ENCODE assay signal across 12 mouse cellular contexts in the genomic region with DNA sequence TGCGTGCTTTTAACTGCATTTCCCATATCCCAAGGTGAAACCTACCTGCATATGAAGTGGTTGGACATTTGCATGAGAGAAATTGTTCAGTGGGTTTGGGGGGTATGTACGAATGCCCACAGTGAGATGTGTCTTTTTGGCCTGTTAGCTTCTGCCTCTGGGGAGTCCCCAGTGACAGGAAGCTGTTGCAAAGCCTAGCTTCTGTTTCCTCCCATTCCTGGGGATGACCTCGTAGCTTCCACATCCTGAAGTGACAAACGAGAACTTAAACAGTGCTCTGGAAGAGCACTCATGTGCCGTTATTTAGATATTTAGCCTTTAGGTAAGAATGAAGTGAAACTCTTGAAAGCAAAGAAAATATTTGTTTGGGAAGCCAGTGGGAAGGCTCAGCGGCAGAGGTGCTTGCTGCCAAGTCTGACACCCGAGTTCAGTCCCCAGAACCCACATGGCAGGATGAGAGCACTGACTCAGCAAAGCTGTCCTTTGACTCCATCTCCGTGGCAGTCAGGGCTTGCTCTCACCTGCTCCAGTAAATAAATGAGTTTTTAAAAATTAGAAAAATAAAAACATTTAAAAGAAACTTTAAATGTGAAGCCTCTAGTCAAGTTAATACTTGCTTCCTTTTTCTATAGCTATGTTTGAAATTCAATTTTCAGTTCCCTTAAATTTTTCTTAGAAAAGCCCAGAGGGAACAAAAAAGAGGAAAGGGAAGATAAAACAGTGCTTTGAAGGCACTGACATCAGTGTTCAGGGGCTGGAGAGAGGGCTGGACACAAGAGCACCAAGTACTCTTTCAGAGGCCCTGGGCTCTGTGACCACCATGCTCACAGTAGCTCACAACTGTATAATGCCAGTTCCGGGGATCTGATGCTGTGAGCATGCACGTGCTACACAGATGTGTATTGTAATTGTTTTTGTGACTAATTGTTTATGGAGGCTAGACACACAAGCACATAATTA. TPM values are rescaled to one million over a fixed set of nuclear protein-coding genes. Genes with fewer than 3 reads are reported as not detected.
DNase-seq lines count a peak whose midpoint lies in the region; ATAC-seq and TF ChIP-seq lines count a peak whose summit lies in the region.
"Had no signal": no experiment of that assay in that cellular context is flagged by ENCODE, and none has a peak within 500 bp of the region (broad histone marks: within the 10 kb centered on the region; RNA-seq: fewer than 3 reads in every experiment).

No protein-coding gene starts in this region.

- no peak overlapping the region for H3K4me3 ChIP-seq in heart, embryonic 16.5 days (ENCODE audit: low read length)
- no peak overlapping the region for H3K4me3 ChIP-seq in heart, embryonic 10.5 days
- no peak overlapping the region for H3K4me3 ChIP-seq in small intestine, adult 2 months (ENCODE audit: low read depth, low read length)
- no peak overlapping the region for H3K4me3 ChIP-seq in forebrain, embryonic 11.5 days (ENCODE audit: low read depth, low read length)
- H3K4me3 ChIP-seq: forebrain, embryonic 12.5 days; limb, embryonic 15.5 days had no signal

- 0 out of 2 replicates have a peak, but pooled peaks cover 3% of the 10 kb centered on the region for H3K4me1 ChIP-seq in heart, embryonic 16.5 days (ENCODE audit: control insufficient read depth, insufficient read depth, low read length)
- H3K4me1 ChIP-seq in heart, embryonic 10.5 days = peaks cover 34% of the 10 kb centered on the region
- H3K4me1 ChIP-seq in small intestine, adult 2 months (ENCODE audit: control insufficient read depth, insufficient read depth, insufficient read length, low read length) = 0 out of 2 replicates have a peak, but pooled peaks cover 2% of the 10 kb centered on the region
- peaks cover 2% of the 10 kb centered on the region; the same call in 1 of the 2 replicates for H3K4me1 ChIP-seq in forebrain, embryonic 11.5 days (replicated peaks; ENCODE audit: control insufficient read depth, insufficient read depth, low read length)

- H3K9ac ChIP-seq in heart, embryonic 16.5 days (ENCODE audit: low read length) = no peak overlapping the region
- no peak overlapping the region for H3K9ac ChIP-seq in forebrain, embryonic 11.5 days (ENCODE audit: low read length)
- H3K9ac ChIP-seq: forebrain, embryonic 12.5 days; hindbrain, embryonic 14.5 days; limb, embryonic 15.5 days had no signal

- H3K4me2 ChIP-seq in heart, embryonic 16.5 days (ENCODE audit: low read depth, low read length) = no peak overlapping the region
- no peak overlapping the region for H3K4me2 ChIP-seq in forebrain, embryonic 11.5 days (ENCODE audit: low read depth, low read length, severe bottlenecking)
- H3K4me2 ChIP-seq: forebrain, embryonic 12.5 days; hindbrain, embryonic 14.5 days; limb, embryonic 15.5 days had no signal

- H3K27ac ChIP-seq in heart, embryonic 16.5 days (ENCODE audit: low read length) = peak overlapping the region; percentile 58
- H3K27ac ChIP-seq in heart, embryonic 10.5 days = no peak overlapping the region
- H3K27ac ChIP-seq in small intestine, adult 2 months (ENCODE audit: insufficient read depth, low read depth, low read length) = peak overlapping the region; percentile 54; the same call in 1 of the 2 replicates
- no peak overlapping the region for H3K27ac ChIP-seq in forebrain, embryonic 11.5 days (ENCODE audit: low read depth, low read length)
- H3K27ac ChIP-seq: forebrain, embryonic 12.5 days; hindbrain, embryonic 14.5 days; limb, embryonic 15.5 days had no signal

- H3K9me3 ChIP-seq in heart, embryonic 16.5 days (replicated peaks; ENCODE audit: control insufficient read depth, low read length) = no peaks in the 10 kb centered on the region
- no peaks in the 10 kb centered on the region for H3K9me3 ChIP-seq in heart, embryonic 10.5 days
- H3K9me3 ChIP-seq in forebrain, embryonic 11.5 days (ENCODE audit: control insufficient read depth, low read length) = no peaks in the 10 kb centered on the region
- H3K9me3 ChIP-seq: forebrain, embryonic 12.5 days; limb, embryonic 15.5 days had no signal

- 45% methylated on average over 10 of the region's 10 CpGs for WGBS in heart, embryonic 16.5 days
- 52% methylated on average over 10 of the region's 10 CpGs for WGBS in heart, embryonic 10.5 days
- WGBS in small intestine, adult 2 months = 66% methylated on average over 10 of the region's 10 CpGs
- whole genome bisulfite sequencing in forebrain, embryonic 11.5 days = 79% methylated on average over 10 of the region's 10 CpGs

- no peak for ATAC-seq in heart, embryonic 16.5 days (replicated peaks; ENCODE audit: extremely low read depth, insufficient read depth, low FRiP score)
- ATAC-seq in forebrain, embryonic 11.5 days (replicated peaks; ENCODE audit: low FRiP score) = no peak

- no peak for DNase-seq in heart, embryonic 10.5 days (ENCODE audit: low spot score)
- peak; percentile 40 for DNase-seq in thymus, postnatal 0 days (ENCODE audit: low spot score)
- DNase-seq in thymus, postnatal 10 days (ENCODE audit: low spot score in 2 of 2) = no peak
- peak; percentile 23 for DNase-seq in induced T-regulatory cell, adult 2 months (ENCODE audit: low read depth)
- DNase-seq in forebrain, embryonic 11.5 days (ENCODE audit: low spot score) = no peak
- DNase-seq in MN1 (ENCODE audit: low spot score) = no peak
- DNase-seq: adrenal gland, adult 2 months had no signal

- TF ChIP-seq POLR2A in small intestine, adult 2 months (IDR thresholded peaks at IDR 0.05; ENCODE audit: low read depth, low read length) = no peak

- no peaks in the 10 kb centered on the region for H3K27me3 ChIP-seq in heart, embryonic 16.5 days (ENCODE audit: control insufficient read depth, insufficient read depth, low read length)
- no peaks in the 10 kb centered on the region for H3K27me3 ChIP-seq in heart, embryonic 10.5 days (ENCODE audit: insufficient read depth, poor library complexity, severe bottlenecking)
- no peaks in the 10 kb centered on the region for H3K27me3 ChIP-seq in small intestine, adult 2 months (ENCODE audit: control insufficient read depth, insufficient read depth, low read length)
- no peaks in the 10 kb centered on the region for H3K27me3 ChIP-seq in forebrain, embryonic 11.5 days (ENCODE audit: control insufficient read depth, insufficient read depth, low read length)
- H3K27me3 ChIP-seq: forebrain, embryonic 12.5 days; limb, embryonic 15.5 days had no signal

- no peak for TF ChIP-seq CTCF in small intestine, adult 2 months (IDR thresholded peaks at IDR 0.05; ENCODE audit: extremely low read depth, insufficient read length, insufficient replicate concordance, low read depth, low read length)

- H3K36me3 ChIP-seq in heart, embryonic 16.5 days (ENCODE audit: control insufficient read depth, insufficient read depth) = peaks cover 10% of the 10 kb centered on the region; the same call in 1 of the 2 replicates
- H3K36me3 ChIP-seq in heart, embryonic 10.5 days = peaks cover 31% of the 10 kb centered on the region
- peaks cover 29% of the 10 kb centered on the region for H3K36me3 ChIP-seq in small intestine, adult 2 months (ENCODE audit: control insufficient read depth, insufficient read depth, low read length)
- H3K36me3 ChIP-seq in forebrain, embryonic 11.5 days (ENCODE audit: control insufficient read depth, insufficient read depth, low read length) = no peaks in the 10 kb centered on the region

RNA-seq across cellular contexts. Expression of a gene that starts 21.3 kb away (rescaled TPM):
- polyA plus RNA-seq in heart, embryonic 16.5 days (2015; fragmentation: Nextera tagmentation; extraction: Ambion mirVana) = 12.4 and 14.1 TPM in 2 replicates
- 17.3 and 19.6 TPM in 2 replicates for polyA plus RNA-seq in heart, embryonic 10.5 days (2016; fragmentation: Nextera tagmentation; extraction: Ambion mirVana)
- 31.0 and 33.8 TPM in 2 replicates for polyA plus RNA-seq in thymus, postnatal 0 days (2015; fragmentation: Nextera tagmentation; extraction: Ambion mirVana)
- 7.7 and 15.7 TPM in 2 replicates for polyA plus RNA-seq in small intestine, adult 2 months (2012; rRNA removed)
- 23.8 and 29.4 TPM in 2 replicates for polyA plus RNA-seq in forebrain, embryonic 11.5 days (2014; fragmentation: Nextera tagmentation; extraction: Ambion mirVana)

RNA-seq across cellular contexts. Expression of a gene that starts 46.2 kb away (rescaled TPM):
- 4.7 and 5.0 TPM in 2 replicates for polyA plus RNA-seq in heart, embryonic 16.5 days (2015; fragmentation: Nextera tagmentation; extraction: Ambion mirVana)
- 3.6 and 4.5 TPM in 2 replicates for polyA plus RNA-seq in heart, embryonic 10.5 days (2016; fragmentation: Nextera tagmentation; extraction: Ambion mirVana)
- 3.4 and 3.8 TPM in 2 replicates for polyA plus RNA-seq in thymus, postnatal 0 days (2015; fragmentation: Nextera tagmentation; extraction: Ambion mirVana)
- 2.3 and 5.4 TPM in 2 replicates for polyA plus RNA-seq in small intestine, adult 2 months (2012; rRNA removed)
- polyA plus RNA-seq in forebrain, embryonic 11.5 days (2014; fragmentation: Nextera tagmentation; extraction: Ambion mirVana) = 3.4 and 4.9 TPM in 2 replicates

Comparison
In these comparisons a context has a peak if more than half of its experiments do, and no peak if none do; other contexts are left out.
1. H3K27ac ChIP-seq: peak in heart, embryonic 16.5 days (single experiment) and small intestine, adult 2 months (single experiment); none in heart, embryonic 10.5 days (single experiment) and forebrain, embryonic 11.5 days (single experiment).
2. DNase-seq: peak in thymus, postnatal 0 days (single experiment) and induced T-regulatory cell, adult 2 months (single experiment); none in heart, embryonic 10.5 days (single experiment), thymus, postnatal 10 days (0 of 2), forebrain, embryonic 11.5 days (single experiment) and MN1 (single experiment).